Mouse (Mus musculus) limb, embryonic 15.5 days (tissue): Measurements from ENCODE around the gene Clic4. TPM values are rescaled to one million over a fixed set of nuclear protein-coding genes. Genes with fewer than 3 reads are reported as not detected.

ENCODE experiments used
- ATAC-seq: fragments of 200-750 bp; cut with Nextera tagmentation; 2 replicates; pipeline ENCODE4 v1.8.0; 2017; ENCODE audit warnings: low read depth, moderate TSS enrichment; ENCODE audit not compliant: insufficient number of reproducible peaks, low FRiP score, low TSS enrichment
- H3K27ac ChIP-seq: fragments of 300-500 bp; sonication (generic); 2 replicates; pipeline ENCODE4 v1.5.1; 2015; ENCODE audit warnings: moderate library complexity, mild to moderate bottlenecking, inconsistent platforms
- H3K27me3 ChIP-seq: fragments of 300-500 bp; sonication (generic); 2 replicates; pipeline ENCODE4 v1.6.1; 2015; ENCODE audit warnings: inconsistent platforms
- H3K36me3 ChIP-seq: fragments of 300-500 bp; sonication (generic); 2 replicates; pipeline ENCODE4 v1.6.1; 2015; ENCODE audit warnings: inconsistent platforms
- H3K4me1 ChIP-seq: fragments of 300-500 bp; sonication (generic); 2 replicates; pipeline ENCODE4 v1.6.1; 2015; ENCODE audit warnings: inconsistent platforms
- H3K4me2 ChIP-seq: fragments of 300-500 bp; sonication (generic); 2 replicates; pipeline ENCODE4 v1.6.1; 2015; ENCODE audit warnings: mild to moderate bottlenecking, inconsistent platforms
- H3K4me3 ChIP-seq: fragments of 300-500 bp; sonication (generic); 2 replicates; pipeline ENCODE4 v1.5.1; 2015; ENCODE audit warnings: mild to moderate bottlenecking, inconsistent platforms
- H3K9ac ChIP-seq: fragments of 300-500 bp; sonication (generic); 2 replicates; pipeline ENCODE4 v1.6.1; 2015; ENCODE audit warnings: inconsistent platforms
- H3K9me3 ChIP-seq: fragments of 300-500 bp; sonication (generic); 2 replicates; pipeline ENCODE4 v1.6.1; 2016; ENCODE audit warnings: inconsistent platforms
- WGBS: fragments of 180-500 bp; shearing (Covaris S2); methylation state at CpG from one replicate; pipeline ENCODE4 v1.1.7; 2015; 5-methylcytosine and 5-hydroxymethylcytosine counted together
- polyA plus RNA-seq: library from polyadenylated mRNA; unstranded; fragments of >200 nt; fragmentation: Nextera tagmentation; extraction: Ambion mirVana; gene quantifications from 2 replicates; pipeline ENCODE4 v1.2.1, GENCODE M21; 2015

The Clic4 gene
- polyA plus RNA-seq: 117 and 133 TPM in 2 replicates

DNA sequence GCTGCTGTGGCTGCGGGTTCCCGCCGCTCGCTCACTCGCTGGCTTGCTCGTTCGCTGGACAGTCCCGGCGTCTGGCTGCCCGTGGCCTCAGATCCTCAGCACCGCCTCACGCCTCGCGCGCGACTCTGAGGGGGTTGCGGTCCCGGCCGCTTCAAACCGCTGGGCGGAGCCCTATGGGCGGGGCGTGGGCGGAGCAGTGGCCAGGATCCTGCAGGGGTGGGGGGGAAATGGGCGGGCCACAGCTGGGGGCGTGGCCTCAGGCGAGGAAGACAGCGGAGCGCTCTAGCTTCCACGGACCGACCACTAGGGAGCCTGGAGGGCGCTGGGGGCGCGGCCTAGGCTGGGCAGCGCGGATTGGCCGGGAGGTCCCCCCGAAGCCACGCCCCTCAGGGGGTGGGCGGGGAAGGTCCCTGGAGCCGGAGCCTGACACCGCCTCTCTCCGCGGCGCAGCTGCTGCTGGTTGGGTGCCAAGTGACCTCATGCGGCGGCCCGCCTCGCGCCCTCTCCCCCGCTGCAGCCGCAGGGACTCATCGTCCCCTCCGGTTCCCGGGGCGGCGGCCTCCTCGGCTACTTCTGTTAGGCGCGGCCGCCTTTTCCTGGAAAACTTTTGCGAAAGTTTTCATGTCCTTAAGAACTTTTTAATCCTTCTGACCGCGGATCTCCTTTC lies at the start of gene Clic4:
Gene Clic4, minus strand, starts transcription at position 175 of the 667 bp plus-strand sequence.
- Histone ChIP-seq H3K4me3 (peak within 1 kb of the TSS; percentile 92), H3K4me2 (peak within 1 kb of the TSS; percentile 64), H3K36me3 (no peaks in the 10 kb centered on the region), H3K4me1 (peaks cover 39% of the 10 kb centered on the region), H3K9ac (peak within 1 kb of the TSS; percentile 82), H3K9me3 (no peaks in the 10 kb centered on the region), H3K27me3 (peaks cover 6% of the 10 kb centered on the region; the same call in 1 of the 2 replicates), H3K27ac (peak within 1 kb of the TSS; percentile 98)
- peak; percentile 99 for ATAC-seq
- under 1% methylated on average over 64 of the region's 64 CpGs for WGBS

DNA sequence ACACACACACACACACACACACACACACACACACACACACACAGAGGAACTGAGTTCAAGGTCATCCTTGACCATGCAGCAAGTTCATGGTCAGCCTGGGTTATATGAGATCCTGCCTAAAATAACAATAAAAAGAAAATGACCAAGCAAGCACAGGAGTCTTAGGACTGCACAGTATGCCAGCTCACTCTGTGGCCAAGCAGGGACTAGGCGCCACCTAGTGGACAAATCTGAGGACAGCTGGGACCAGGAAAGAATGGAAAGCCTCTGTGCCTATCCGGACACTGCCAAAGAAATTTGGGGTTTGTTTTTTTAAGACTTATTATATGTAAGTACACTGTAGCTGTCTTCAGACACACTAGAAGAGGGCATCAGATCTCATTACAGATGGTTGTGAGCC lies 45.4 kb upstream of the Clic4 start:
- Histone ChIP-seq H3K27ac (no peak overlapping the region), H3K36me3 (peaks cover 80% of the 10 kb centered on the region), H3K4me2 (no peak overlapping the region), H3K4me3 (no peak overlapping the region), H3K9me3 (no peaks in the 10 kb centered on the region), H3K27me3 (no peaks in the 10 kb centered on the region), H3K4me1 (peaks cover 9% of the 10 kb centered on the region), H3K9ac (no peak overlapping the region)
- 23% methylated on average over 2 of the region's 2 CpGs for WGBS
- peak; percentile 59 for ATAC-seq

GRCm38 (mm10) chr4:135317539-135317938 lies 44.9 kb upstream of the Clic4 start:
- no peak overlapping the region for H3K4me3 ChIP-seq
- H3K9me3 ChIP-seq: no peaks in the 10 kb centered on the region
- WGBS: 80% methylated on average over 4 of the region's 4 CpGs
- no peak overlapping the region for H3K27ac ChIP-seq
- ATAC-seq: no peak
- peaks cover 76% of the 10 kb centered on the region for H3K36me3 ChIP-seq
- no peak overlapping the region for H3K4me2 ChIP-seq
- no peaks in the 10 kb centered on the region for H3K27me3 ChIP-seq
- peaks cover 13% of the 10 kb centered on the region for H3K4me1 ChIP-seq
- H3K9ac ChIP-seq: no peak overlapping the region

GRCm38 (mm10) chr4:135315287-135315686 lies 42.7 kb upstream of the Clic4 start:
- Histone ChIP-seq H3K36me3 (peaks cover 54% of the 10 kb centered on the region), H3K4me1 (peaks cover 18% of the 10 kb centered on the region), H3K9ac (no peak overlapping the region), H3K4me2 (no peak overlapping the region), H3K27me3 (no peaks in the 10 kb centered on the region), H3K9me3 (no peaks in the 10 kb centered on the region), H3K27ac (no peak overlapping the region), H3K4me3 (no peak overlapping the region)
- ATAC-seq: no peak
- 94% methylated on average over 9 of the region's 9 CpGs for WGBS

GRCm38 (mm10) chr4:135314419-135314832 lies 41.8 kb upstream of the Clic4 start:
- WGBS: 84% methylated on average over 11 of the region's 11 CpGs
- H3K27ac ChIP-seq: peak overlapping the region; percentile 34; the same call in 1 of the 2 replicates
- no peak overlapping the region for H3K4me2 ChIP-seq
- ATAC-seq: no peak
- no peak overlapping the region for H3K4me3 ChIP-seq
- no peak overlapping the region for H3K9ac ChIP-seq
- H3K4me1 ChIP-seq: peaks cover 23% of the 10 kb centered on the region
- no peaks in the 10 kb centered on the region for H3K9me3 ChIP-seq
- H3K36me3 ChIP-seq: peaks cover 46% of the 10 kb centered on the region
- no peaks in the 10 kb centered on the region for H3K27me3 ChIP-seq

- WGBS: 76% methylated on average over 9 of the region's 9 CpGs
- peaks cover 39% of the 10 kb centered on the region for H3K36me3 ChIP-seq
- no peak overlapping the region for H3K4me2 ChIP-seq
- H3K27me3 ChIP-seq: no peaks in the 10 kb centered on the region
- no peak for ATAC-seq
- H3K4me1 ChIP-seq: peaks cover 29% of the 10 kb centered on the region
- no peak overlapping the region for H3K4me3 ChIP-seq
- H3K27ac ChIP-seq: peak overlapping the region; percentile 34; the same call in 1 of the 2 replicates
- no peak overlapping the region for H3K9ac ChIP-seq
- no peaks in the 10 kb centered on the region for H3K9me3 ChIP-seq
These were observed 41.2 kb upstream of the Clic4 start for GRCm38 (mm10) chr4:135313761-135314241.

DNA sequence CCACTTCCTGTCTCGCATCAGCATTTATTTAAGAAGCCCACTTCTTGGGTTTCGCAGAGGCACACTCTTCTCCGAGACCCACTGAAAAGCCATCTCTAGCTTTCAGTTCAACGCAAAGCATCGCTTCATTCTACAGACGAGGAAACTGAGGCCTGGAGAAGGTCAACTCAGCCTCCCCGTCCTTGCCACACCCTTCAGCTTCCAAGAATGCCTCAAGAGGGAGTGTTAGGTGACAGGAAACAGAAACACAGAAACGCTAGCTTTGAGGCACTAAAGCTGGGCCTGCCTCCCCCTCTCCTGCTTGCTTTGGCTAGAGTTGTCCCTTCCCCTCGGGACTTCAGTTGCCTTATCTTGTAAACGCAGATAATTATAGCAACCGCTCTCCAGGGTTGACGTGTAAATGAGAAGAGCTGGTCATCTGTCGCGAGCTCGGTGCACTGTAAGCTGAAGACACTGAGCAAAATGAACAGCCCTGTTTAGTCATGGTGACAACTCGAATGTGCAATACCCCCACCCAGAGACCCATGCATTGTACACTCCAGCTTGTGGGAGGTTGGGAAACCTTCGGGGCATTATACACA lies 40.6 kb upstream of the Clic4 start:
- Histone ChIP-seq H3K27me3 (no peaks in the 10 kb centered on the region), H3K4me3 (no peak overlapping the region), H3K9me3 (no peaks in the 10 kb centered on the region), H3K36me3 (peaks cover 33% of the 10 kb centered on the region), H3K4me2 (no peak overlapping the region), H3K27ac (peak overlapping the region; percentile 34; the same call in 1 of the 2 replicates), H3K9ac (no peak overlapping the region), H3K4me1 (peaks cover 30% of the 10 kb centered on the region)
- WGBS: 45% methylated on average over 17 of the region's 17 CpGs
- ATAC-seq: no peak

GRCm38 (mm10) chr4:135312706-135313105 lies 40.1 kb upstream of the Clic4 start:
- H3K4me3 ChIP-seq: no peak overlapping the region
- 38% methylated on average over 4 of the region's 4 CpGs for WGBS
- H3K9me3 ChIP-seq: no peaks in the 10 kb centered on the region
- peaks cover 33% of the 10 kb centered on the region for H3K36me3 ChIP-seq
- no peaks in the 10 kb centered on the region for H3K27me3 ChIP-seq
- no peak overlapping the region for H3K4me2 ChIP-seq
- peaks cover 30% of the 10 kb centered on the region for H3K4me1 ChIP-seq
- peak overlapping the region; percentile 47 for H3K27ac ChIP-seq
- ATAC-seq: peak; percentile 64; the same call in 1 of the 2 replicates
- H3K9ac ChIP-seq: no peak overlapping the region

DNA sequence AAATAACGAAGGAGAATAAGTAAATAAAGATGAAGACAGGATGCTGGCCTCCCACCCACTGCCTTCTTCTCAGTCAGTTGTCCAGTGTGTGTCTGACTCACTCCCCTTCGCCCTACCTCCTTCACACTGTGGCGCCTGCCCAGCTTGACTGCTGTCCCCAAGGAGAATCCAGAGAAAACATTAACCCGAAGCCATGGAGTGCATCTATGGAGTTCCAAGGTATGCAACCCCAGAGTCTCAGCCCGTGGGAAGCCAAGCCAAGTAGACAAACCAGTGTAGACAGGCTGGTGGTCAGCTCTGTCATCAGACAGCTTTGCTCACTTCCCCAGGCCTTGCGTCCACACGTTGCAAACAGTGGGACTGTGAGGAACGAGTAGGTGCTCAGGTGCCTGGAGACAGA lies 37.8 kb upstream of the Clic4 start:
- no peak for ATAC-seq
- Histone ChIP-seq H3K9me3 (no peaks in the 10 kb centered on the region), H3K4me2 (no peak overlapping the region), H3K4me3 (no peak overlapping the region), H3K27me3 (no peaks in the 10 kb centered on the region), H3K36me3 (peaks cover 11% of the 10 kb centered on the region), H3K9ac (no peak overlapping the region), H3K27ac (no peak overlapping the region), H3K4me1 (peaks cover 38% of the 10 kb centered on the region)
- WGBS: 77% methylated on average over 8 of the region's 8 CpGs

DNA sequence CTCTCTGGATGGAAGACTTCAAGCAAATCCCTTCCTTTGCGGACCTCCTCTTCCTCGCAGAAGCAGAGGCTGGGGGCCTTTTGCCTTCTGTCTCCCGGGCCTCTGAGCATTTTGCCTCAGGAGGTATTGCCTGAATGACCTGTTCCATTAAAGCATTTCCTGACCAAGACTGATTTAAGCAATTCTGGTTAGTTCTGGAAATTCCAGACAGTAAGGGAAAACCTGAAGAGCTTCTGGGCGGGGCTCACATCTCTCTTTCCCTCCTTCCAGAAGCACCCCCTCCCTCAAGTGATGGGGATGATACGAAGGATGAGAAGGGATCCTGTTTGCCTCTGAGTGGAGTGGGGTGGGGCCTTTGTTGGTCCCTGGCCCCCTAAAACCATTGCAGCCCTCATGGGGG lies 37.1 kb upstream of the Clic4 start:
- Histone ChIP-seq H3K4me2 (no peak overlapping the region), H3K36me3 (peaks cover 4% of the 10 kb centered on the region), H3K27ac (no peak overlapping the region), H3K27me3 (no peaks in the 10 kb centered on the region), H3K9me3 (no peaks in the 10 kb centered on the region), H3K4me3 (no peak overlapping the region), H3K4me1 (peaks cover 38% of the 10 kb centered on the region), H3K9ac (no peak overlapping the region)
- no peak for ATAC-seq
- 38% methylated on average over 5 of the region's 5 CpGs for WGBS

DNA sequence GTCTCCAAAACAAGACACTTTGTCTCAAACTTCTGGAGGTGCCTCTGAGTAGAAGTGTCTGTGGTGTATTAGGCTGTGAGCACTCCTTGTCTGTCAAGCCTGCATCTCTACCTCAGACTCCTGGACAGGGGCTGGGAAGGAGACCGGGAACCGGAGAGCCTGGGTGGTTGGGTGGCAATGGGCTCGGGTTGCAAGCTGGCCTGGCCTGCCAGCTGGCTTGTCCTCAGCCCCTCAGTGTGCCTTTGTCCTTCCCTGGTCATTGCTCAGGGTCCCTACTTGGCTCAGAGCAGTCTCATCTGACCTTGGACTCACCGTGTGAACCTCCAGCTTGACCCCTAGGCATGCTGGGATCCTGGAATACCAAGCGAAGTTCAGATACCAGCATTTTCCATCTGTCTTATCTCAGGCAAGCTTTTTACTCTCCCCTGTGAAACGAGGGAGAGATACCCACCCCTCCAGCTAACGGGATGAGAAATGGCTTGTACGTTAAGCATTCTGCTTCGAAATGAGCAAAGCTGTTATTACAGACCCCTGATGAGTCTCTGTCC lies 36.6 kb upstream of the Clic4 start:
- H3K9me3 ChIP-seq: no peaks in the 10 kb centered on the region
- no peaks in the 10 kb centered on the region for H3K27me3 ChIP-seq
- H3K27ac ChIP-seq: no peak overlapping the region
- H3K9ac ChIP-seq: no peak overlapping the region
- WGBS: 50% methylated on average over 9 of the region's 9 CpGs
- no peaks in the 10 kb centered on the region for H3K36me3 ChIP-seq
- H3K4me3 ChIP-seq: no peak overlapping the region
- no peak overlapping the region for H3K4me2 ChIP-seq
- H3K4me1 ChIP-seq: peaks cover 38% of the 10 kb centered on the region
- no peak for ATAC-seq
